Mouse (Mus musculus) brain, embryonic 14.5 days (tissue): ENCODE measurements around the gene Slc25a14. TPM values are rescaled to one million over a fixed set of nuclear protein-coding genes. Genes with fewer than 3 reads are reported as not detected.

Experiments used
- DNase-seq: peaks from one replicate; pipeline ENCODE4 v3.0.0-alpha.2; 2011; ENCODE audit warnings: low read depth
- CTCF ChIP-seq: fragments of 200-500 bp; IDR thresholded peaks from 2 replicates; pipeline ENCODE4 v1.5.1; 2012; ENCODE audit warnings: inconsistent platforms, mild to moderate bottlenecking, moderate library complexity, borderline replicate concordance; ENCODE audit not compliant: insufficient read depth, insufficient read length; ENCODE audit errors: extremely low read depth
- POLR2A ChIP-seq: fragments of 200-500 bp; IDR thresholded peaks from 2 replicates; pipeline ENCODE4 v1.6.1; 2012; ENCODE audit warnings: mild to moderate bottlenecking, inconsistent platforms, borderline replicate concordance; ENCODE audit not compliant: poor library complexity, insufficient read depth, insufficient read length, severe bottlenecking; ENCODE audit errors: extremely low read depth
- polyA plus RNA-seq: library from polyadenylated mRNA; depleted of rRNA; stranded (reverse); fragments of >200 nt; gene quantifications from 2 replicates; pipeline ENCODE4 v1.2.3, GENCODE M21; 2012; rRNA removed

Slc25a14 gene
- polyA plus RNA-seq, 1 experiment: 25.5 TPM

GRCm38 (mm10) chrX:48669588-48669987 is 46.4 kb downstream of the Slc25a14 start:
- TF ChIP-seq CTCF (no peak), POLR2A (no peak)
- DNase-seq: no peak

DNA sequence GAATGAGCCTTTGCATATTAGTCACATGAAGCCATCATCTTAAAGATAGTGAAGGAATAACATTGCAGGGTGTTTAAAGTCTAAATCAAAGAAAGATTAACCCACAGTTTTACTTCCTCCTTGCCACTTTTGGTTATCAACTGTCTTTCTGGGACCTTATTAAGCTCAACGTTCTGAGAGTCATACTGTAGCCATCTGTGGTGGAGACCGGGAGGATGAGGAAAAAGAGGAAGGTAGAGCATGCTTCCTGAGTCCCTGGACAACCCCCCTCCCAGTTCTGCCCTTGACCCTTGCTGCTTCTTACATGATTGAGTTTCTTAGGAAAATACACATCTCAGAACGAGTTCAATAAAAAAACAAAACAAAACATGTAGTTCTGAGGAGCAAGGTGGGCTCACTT is 48.5 kb downstream of the Slc25a14 start:
- no peak for TF ChIP-seq POLR2A
- no peak for TF ChIP-seq CTCF
- DNase-seq: no peak

- DNase-seq: peak; percentile 1
- no peak for TF ChIP-seq CTCF
- TF ChIP-seq POLR2A: no peak
Measured at GRCm38 (mm10) chrX:48674171-48674570, 51.0 kb downstream of the Slc25a14 start, which contains the start of gene Gpr119. Gene Gpr119, minus strand, starts transcription at chrX:48674478.

DNA sequence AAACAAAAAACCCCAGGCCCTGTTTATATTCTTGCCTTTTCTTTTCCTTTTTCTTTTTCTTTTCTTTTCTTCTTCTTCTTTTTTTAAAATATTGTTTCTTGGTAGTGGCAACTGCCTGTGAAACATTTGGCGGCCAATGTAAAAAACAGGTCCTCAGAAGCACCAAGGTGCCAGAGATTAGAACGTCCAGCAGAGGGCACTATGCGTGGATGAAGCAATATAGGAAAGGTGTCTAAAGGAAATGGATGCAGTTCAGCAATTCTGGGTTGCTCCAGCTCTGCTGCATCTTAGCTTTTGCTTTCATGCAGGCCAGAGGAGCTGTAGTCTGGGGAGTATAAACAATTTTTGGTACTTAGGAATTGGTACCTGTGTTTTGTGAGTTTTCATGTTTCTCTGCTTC is 60.2 kb downstream of the Slc25a14 start:
- DNase-seq: peak; percentile 68
- TF ChIP-seq POLR2A: no peak
- TF ChIP-seq CTCF: peak; percentile 66; the same call in 1 of the 2 replicates

DNA sequence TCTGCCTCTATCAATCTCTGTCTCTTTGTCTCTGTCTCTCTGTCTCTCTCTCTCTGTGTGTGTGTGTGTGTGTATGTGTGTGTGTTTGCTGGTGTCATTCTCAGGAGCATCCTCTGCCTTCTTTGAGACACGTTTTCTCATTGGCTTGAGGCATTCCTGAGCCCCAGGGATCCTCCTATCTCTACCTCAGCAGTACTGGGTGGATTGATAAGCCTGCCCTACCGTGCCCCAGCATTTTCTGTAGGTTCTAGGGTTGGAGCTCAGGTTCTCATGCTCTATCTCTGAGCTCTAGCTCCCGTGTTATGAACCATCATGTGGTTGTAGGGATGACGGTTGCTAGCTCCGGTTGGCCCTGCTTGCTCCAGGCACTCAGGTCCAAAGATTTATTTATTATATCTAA is 60.6 kb downstream of the Slc25a14 start:
- TF ChIP-seq POLR2A: no peak
- TF ChIP-seq CTCF: no peak
- no peak for DNase-seq

GRCm38 (mm10) chrX:48694460-48694859 is 71.2 kb downstream of the Slc25a14 start:
- TF ChIP-seq CTCF (no peak), POLR2A (no peak)
- no peak for DNase-seq

GRCm38 (mm10) chrX:48694864-48695371 is 71.7 kb downstream of the Slc25a14 start, which contains the start of gene Rbmx2:
Gene Rbmx2, plus strand, starts transcription at chrX:48695004.
- TF ChIP-seq POLR2A: no peak
- TF ChIP-seq CTCF: no peak
- DNase-seq: peak; percentile 97

- no peak for TF ChIP-seq POLR2A
- no peak for TF ChIP-seq CTCF
- no peak for DNase-seq
Measured at GRCm38 (mm10) chrX:48709701-48710100, 86.5 kb downstream of the Slc25a14 start.

Other genes starting within 250 kb of the Slc25a14 start
- 2.1 and 2.8 TPM in 2 replicates for gene Elf4, start 160.3 kb upstream of the Slc25a14 start, polyA plus RNA-seq
- gene Aifm1, start 109.8 kb upstream of the Slc25a14 start, polyA plus RNA-seq: 29.5 and 31.6 TPM in 2 replicates
- gene Rab33a, start 104.1 kb upstream of the Slc25a14 start, polyA plus RNA-seq: 77.5 and 78.9 TPM in 2 replicates
- gene Zfp280c, start 28.9 kb upstream of the Slc25a14 start, polyA plus RNA-seq: 36.0 and 45.5 TPM in 2 replicates
- 0.03 TPM in 1 of 2 replicates, not detected in the other for gene Gpr119, start 51.1 kb downstream of the Slc25a14 start, polyA plus RNA-seq
- gene Rbmx2, start 71.6 kb downstream of the Slc25a14 start, polyA plus RNA-seq: 11.6 and 11.8 TPM in 2 replicates